Mouse (Mus musculus): ENCODE measurements around the gene Lpin2.

- no peak for TF ChIP-seq POLR2A (IDR thresholded peaks at IDR 0.05; ENCODE audit: borderline replicate concordance, low read depth, low read length)
- no peak for TF ChIP-seq CTCF (IDR thresholded peaks at IDR 0.05; ENCODE audit: low read depth, low read length)
Measured at GRCm38 (mm10) chr17:71155271-71155670, 27.1 kb upstream of the Lpin2 start.
